Mouse (Mus musculus) myocyte (in vitro differentiated cells): ENCODE results near the gene Fbxo45. TPM values are rescaled to one million over a fixed set of nuclear protein-coding genes. Genes with fewer than 3 reads are reported as not detected.

Source experiments
- H3K27me3 ChIP-seq: one replicate; pipeline ENCODE4 v1.6.1; 2011; ENCODE audit not compliant: control insufficient read depth, insufficient read depth, insufficient read length
- H3K36me3 ChIP-seq: one replicate; pipeline ENCODE4 v1.6.1; 2011; ENCODE audit not compliant: control insufficient read depth, insufficient read depth
- H3K4me2 ChIP-seq: one replicate; pipeline ENCODE4 v1.6.1; 2011; ENCODE audit warnings: low read depth, control low read depth
- H3K4me3 ChIP-seq: one replicate; pipeline ENCODE4 v1.5.1; 2011; ENCODE audit warnings: mild to moderate bottlenecking, control low read depth, moderate library complexity
- H3K79me2 ChIP-seq: one replicate; pipeline ENCODE4 v1.6.1; 2011; ENCODE audit not compliant: control insufficient read depth, insufficient read depth
- H3ac ChIP-seq: one replicate; pipeline ENCODE4 v1.6.1; 2011; ENCODE audit not compliant: control insufficient read depth, insufficient read length
- CEBPB ChIP-seq: IDR thresholded peaks from 2 replicates; pipeline ENCODE4 v1.6.1; 2011; ENCODE audit warnings: mild to moderate bottlenecking, moderate library complexity; ENCODE audit not compliant: poor library complexity, insufficient read depth, severe bottlenecking
- E2F4 ChIP-seq: IDR thresholded peaks from one replicate; pipeline ENCODE4 v1.6.1; 2011; ENCODE audit warnings: mild to moderate bottlenecking, control low read depth, moderate library complexity; ENCODE audit not compliant: insufficient read depth
- MAX ChIP-seq: IDR thresholded peaks from one replicate; pipeline ENCODE4 v1.6.1; 2011; ENCODE audit warnings: low read depth, mild to moderate bottlenecking, control low read depth
- MYOD1 ChIP-seq, 3 experiments: IDR thresholded peaks; one replicate each; pipeline ENCODE4 v1.6.1; 2011; ENCODE audit warnings: control low read depth in 2 of 3, low read depth in 2 of 3, mild to moderate bottlenecking in 2 of 3, moderate library complexity in 1 of 3; ENCODE audit not compliant: insufficient read length in 2 of 3, control insufficient read depth in 1 of 3
- MYOG ChIP-seq, 3 experiments: IDR thresholded peaks; one replicate each; pipeline ENCODE4 v1.6.1; 2011; ENCODE audit warnings: control low read depth in 2 of 3, low read depth in 2 of 3, mild to moderate bottlenecking in 2 of 3; ENCODE audit not compliant: insufficient read length in 2 of 3, control insufficient read depth in 1 of 3, insufficient read depth in 1 of 3
- POLR2A ChIP-seq: IDR thresholded peaks from one replicate; pipeline ENCODE4 v1.6.1; 2011; ENCODE audit warnings: low read depth, mild to moderate bottlenecking, control low read depth, moderate library complexity; ENCODE audit not compliant: insufficient read length
- POLR2AphosphoS2 ChIP-seq: IDR thresholded peaks from one replicate; pipeline ENCODE4 v1.6.1; 2011; ENCODE audit warnings: low read depth, control low read depth; ENCODE audit not compliant: insufficient read length
- REST ChIP-seq: IDR thresholded peaks from one replicate; pipeline ENCODE4 v1.6.1; 2011; ENCODE audit warnings: mild to moderate bottlenecking, control low read depth, moderate library complexity; ENCODE audit not compliant: insufficient read depth, insufficient read length
- SRF ChIP-seq: IDR thresholded peaks from one replicate; pipeline ENCODE4 v1.6.1; 2011; ENCODE audit warnings: low read depth; ENCODE audit not compliant: control insufficient read depth, insufficient read length
- TCF12 ChIP-seq: IDR thresholded peaks from one replicate; pipeline ENCODE4 v1.6.1; 2011; ENCODE audit warnings: mild to moderate bottlenecking, control low read depth; ENCODE audit not compliant: poor library complexity, insufficient read depth, severe bottlenecking
- TCF3 ChIP-seq: IDR thresholded peaks from one replicate; pipeline ENCODE4 v1.6.1; 2011; ENCODE audit warnings: low read depth, control low read depth; ENCODE audit not compliant: insufficient read length
- USF1 ChIP-seq: IDR thresholded peaks from one replicate; pipeline ENCODE4 v1.6.1; 2011; ENCODE audit warnings: low read depth, mild to moderate bottlenecking, control low read depth, moderate library complexity
- polyA plus RNA-seq: library from polyadenylated mRNA; unstranded; fragments of >200 nt; fragmentation: generic; extraction: Trizol; gene quantifications from one replicate; pipeline ENCODE4 v1.2.1, GENCODE M21; 2012; ENCODE audit warnings: missing spikeins

The Fbxo45 gene
- polyA plus RNA-seq: 3.9 TPM

DNA sequence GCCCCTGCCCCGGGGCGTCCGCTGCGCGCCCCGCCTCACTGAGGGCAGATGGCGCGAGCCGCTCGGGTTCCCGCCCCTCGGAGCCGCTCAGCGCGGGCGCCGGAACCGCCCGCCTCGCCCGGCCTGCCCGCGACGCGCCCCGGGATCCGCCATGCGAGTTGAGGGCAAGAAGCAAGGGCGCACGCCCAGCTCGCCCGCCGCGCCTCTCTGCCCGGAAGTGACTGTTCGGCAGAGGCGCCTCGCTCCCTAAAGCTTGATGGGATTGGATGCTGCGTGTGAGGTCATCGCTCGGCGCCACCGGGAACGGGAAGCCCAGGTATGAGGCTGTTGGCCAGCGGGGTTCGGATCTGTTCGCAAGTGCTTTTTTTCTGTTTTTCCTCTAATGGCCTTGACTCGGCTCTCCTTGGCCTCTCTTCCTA, at the start of gene Fbxo45, which contains the start of gene Wdr53:
Gene Fbxo45, minus strand, starts transcription at position 207 of the 419 bp plus-strand sequence.
Gene Wdr53, plus strand, starts transcription at position 276 of the 419 bp plus-strand sequence.
- Histone ChIP-seq H3K4me3 (peak within 1 kb of the TSS; percentile 71), H3K36me3 (no peaks in the 10 kb centered on the region), H3ac (peak within 1 kb of the TSS; percentile 15), H3K79me2 (peaks cover 46% of the 10 kb centered on the region), H3K4me2 (peak within 1 kb of the TSS; percentile 86), H3K27me3 (no peaks in the 10 kb centered on the region)
- TF ChIP-seq MYOD1 (IDR thresholded peaks at IDR 0.05; ENCODE audit: control insufficient read depth in 1 of 3, insufficient read length in 2 of 3, low read depth in 2 of 3) (no peak), MYOG (IDR thresholded peaks at IDR 0.05; ENCODE audit: control insufficient read depth in 1 of 3, insufficient read depth in 1 of 3, insufficient read length in 2 of 3, low read depth in 2 of 3) (peak in 1 of 3 experiments; percentile 29), SRF (peak; percentile 82), USF1 (no peak), POLR2AphosphoS2 (peak; percentile 58), TCF3 (no peak), E2F4 (no peak), REST (no peak), MAX (no peak), POLR2A (peak; percentile 89), CEBPB (no peak), TCF12 (no peak)

DNA sequence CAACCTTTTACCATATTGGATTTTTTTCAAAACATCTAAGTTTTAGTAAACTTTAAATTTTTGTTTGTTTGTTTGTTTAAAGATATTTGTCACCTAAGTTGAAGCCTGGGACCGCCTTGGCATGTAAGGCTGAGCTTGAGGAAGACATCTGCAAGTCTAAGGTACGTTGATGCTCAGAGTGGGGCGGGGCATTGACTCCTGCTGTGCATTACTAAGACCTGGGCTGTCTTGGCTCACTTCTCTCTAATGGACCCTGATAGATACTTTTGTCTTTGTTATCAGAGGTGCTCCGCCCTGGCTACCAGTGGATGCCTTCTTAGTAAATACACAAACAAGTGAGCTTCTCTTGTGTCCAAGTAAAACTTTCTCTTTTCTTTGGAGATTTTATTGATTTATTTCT, 44.9 kb upstream of the Fbxo45 start:
- no peak overlapping the region for H3K4me2 ChIP-seq
- H3K36me3 ChIP-seq: peaks cover 28% of the 10 kb centered on the region
- no peak overlapping the region for H3K4me3 ChIP-seq
- H3K79me2 ChIP-seq: no peaks in the 10 kb centered on the region
- TF ChIP-seq MYOG (IDR thresholded peaks at IDR 0.05; ENCODE audit: control insufficient read depth in 1 of 3, insufficient read depth in 1 of 3, insufficient read length in 2 of 3, low read depth in 2 of 3) (no peak), E2F4 (no peak), REST (no peak), POLR2A (no peak), USF1 (no peak), TCF3 (no peak), TCF12 (no peak), CEBPB (no peak), POLR2AphosphoS2 (no peak), MAX (no peak), SRF (no peak), MYOD1 (IDR thresholded peaks at IDR 0.05; ENCODE audit: control insufficient read depth in 1 of 3, insufficient read length in 2 of 3, low read depth in 2 of 3) (no peak)
- no peaks in the 10 kb centered on the region for H3K27me3 ChIP-seq
- no peak overlapping the region for H3ac ChIP-seq

DNA sequence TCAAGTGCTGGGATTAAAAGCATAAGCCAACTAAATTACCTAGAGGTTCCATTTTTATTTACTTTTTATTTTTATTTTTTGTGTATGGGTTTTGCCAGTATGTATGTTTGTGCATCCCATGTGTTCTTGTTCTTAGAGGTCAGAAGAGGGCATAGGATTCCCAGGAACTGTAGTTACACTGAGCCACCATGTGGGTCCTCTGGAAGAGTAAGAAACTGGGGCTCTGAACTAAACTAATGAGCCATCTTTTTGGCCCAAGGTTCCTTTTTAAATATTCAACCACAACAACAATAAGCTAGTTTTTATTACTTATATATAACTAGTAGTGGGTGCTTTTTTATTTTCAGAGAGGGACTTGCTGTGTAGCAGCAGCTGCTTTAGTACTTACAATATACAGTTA, 35.6 kb upstream of the Fbxo45 start:
- H3K36me3 ChIP-seq: peaks cover 27% of the 10 kb centered on the region
- TF ChIP-seq MYOD1 (IDR thresholded peaks at IDR 0.05; ENCODE audit: control insufficient read depth in 1 of 3, insufficient read length in 2 of 3, low read depth in 2 of 3): no peak
- TF ChIP-seq TCF12: no peak
- TF ChIP-seq REST: no peak
- TF ChIP-seq POLR2A: no peak
- no peak for TF ChIP-seq USF1
- TF ChIP-seq E2F4: no peak
- no peak for TF ChIP-seq TCF3
- no peak for TF ChIP-seq SRF
- TF ChIP-seq POLR2AphosphoS2: no peak
- TF ChIP-seq MYOG (IDR thresholded peaks at IDR 0.05; ENCODE audit: control insufficient read depth in 1 of 3, insufficient read depth in 1 of 3, insufficient read length in 2 of 3, low read depth in 2 of 3): no peak
- no peak for TF ChIP-seq CEBPB
- TF ChIP-seq MAX: no peak
- H3ac ChIP-seq: no peak overlapping the region
- H3K79me2 ChIP-seq: peaks cover 36% of the 10 kb centered on the region
- no peaks in the 10 kb centered on the region for H3K27me3 ChIP-seq
- no peak overlapping the region for H3K4me2 ChIP-seq
- H3K4me3 ChIP-seq: no peak overlapping the region

DNA sequence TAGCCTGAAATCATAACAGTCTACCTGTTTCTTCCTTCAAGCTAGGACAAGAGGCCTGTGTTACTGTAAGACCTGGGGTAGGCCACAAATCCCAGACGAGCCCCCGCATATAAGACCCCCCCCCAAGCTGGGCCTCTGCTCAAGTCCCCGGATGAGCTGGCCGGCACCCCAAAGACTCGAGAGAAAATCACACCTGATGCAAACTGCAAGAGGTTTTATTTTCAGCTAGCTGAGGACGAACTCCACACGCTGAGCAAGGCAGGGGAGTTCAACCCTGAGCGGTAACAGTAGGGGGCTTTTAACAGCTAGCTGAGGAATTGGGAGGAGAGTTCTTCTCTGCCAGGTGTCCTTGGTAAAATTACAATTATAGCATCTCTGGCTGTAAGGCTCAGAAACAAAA, 33.3 kb upstream of the Fbxo45 start:
- TF ChIP-seq POLR2A (no peak), MYOD1 (IDR thresholded peaks at IDR 0.05; ENCODE audit: control insufficient read depth in 1 of 3, insufficient read length in 2 of 3, low read depth in 2 of 3) (no peak), CEBPB (no peak), TCF12 (no peak), MAX (no peak), E2F4 (no peak), POLR2AphosphoS2 (no peak)
- Histone ChIP-seq H3K27me3 (no peaks in the 10 kb centered on the region), H3ac (no peak overlapping the region), H3K79me2 (peaks cover 36% of the 10 kb centered on the region), H3K4me2 (no peak overlapping the region), H3K36me3 (peaks cover 19% of the 10 kb centered on the region), H3K4me3 (no peak overlapping the region)

DNA sequence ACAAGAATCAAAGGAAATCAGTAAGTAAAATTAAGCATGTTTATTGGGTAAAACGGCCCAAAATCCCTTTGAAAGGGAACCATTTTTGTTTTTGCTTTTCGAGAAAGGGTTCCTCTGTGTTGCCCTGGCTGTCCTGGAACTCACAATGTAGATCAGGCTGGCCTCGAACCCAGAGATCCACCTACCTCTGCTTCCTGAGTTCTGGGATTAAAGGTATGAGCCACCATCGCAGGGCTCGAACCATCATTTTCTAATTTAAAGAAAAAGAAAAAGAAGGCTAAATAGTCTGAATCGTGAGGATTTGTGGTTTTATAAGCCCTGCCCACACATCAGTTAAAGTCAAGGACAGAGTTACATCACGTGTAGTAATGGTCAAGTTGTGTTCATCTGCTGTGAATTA, 31.4 kb upstream of the Fbxo45 start:
- Histone ChIP-seq H3K36me3 (peaks cover 4% of the 10 kb centered on the region), H3K4me2 (peak overlapping the region; percentile 74), H3K79me2 (peaks cover 36% of the 10 kb centered on the region), H3ac (peak overlapping the region; percentile 32), H3K27me3 (no peaks in the 10 kb centered on the region), H3K4me3 (peak overlapping the region; percentile 89)
- TF ChIP-seq TCF3 (no peak), MAX (no peak), USF1 (no peak), SRF (no peak), POLR2AphosphoS2 (no peak), POLR2A (no peak), REST (no peak), E2F4 (no peak), MYOD1 (IDR thresholded peaks at IDR 0.05; ENCODE audit: control insufficient read depth in 1 of 3, insufficient read length in 2 of 3, low read depth in 2 of 3) (no peak), TCF12 (no peak), MYOG (IDR thresholded peaks at IDR 0.05; ENCODE audit: control insufficient read depth in 1 of 3, insufficient read depth in 1 of 3, insufficient read length in 2 of 3, low read depth in 2 of 3) (no peak)
